Mouse (Mus musculus) macrophage (primary cell): Measurements from ENCODE around the gene Agmat. TPM values are rescaled to one million over a fixed set of nuclear protein-coding genes. Genes with fewer than 3 reads are reported as not detected.
A peak's percentile ranks its signal among the peaks of the same experiment; 100 is the strongest.

Experiments used
- H3K27ac ChIP-seq: fragments of 350-480 bp; formaldehyde crosslinking; 2 replicates; pipeline ENCODE4 v1.9.0; 2021
- H3K36me3 ChIP-seq: fragments of 350-480 bp; formaldehyde crosslinking; 2 replicates; pipeline ENCODE4 v1.9.0; 2021; ENCODE audit errors: inconsistent target
- H3K4me3 ChIP-seq: fragments of 350-480 bp; formaldehyde crosslinking; 2 replicates; pipeline ENCODE4 v1.9.0; 2021; ENCODE audit errors: inconsistent target
- H3K79me2 ChIP-seq: fragments of 350-480 bp; formaldehyde crosslinking; 2 replicates; pipeline ENCODE4 v1.9.0; 2021; ENCODE audit errors: inconsistent target
- WGBS: methylation state at CpG from one replicate; pipeline ENCODE4 v1.1.7; 2026; ENCODE audit warnings: inconsistent platforms; ENCODE audit not compliant: missing documents; 5-methylcytosine and 5-hydroxymethylcytosine counted together
- polyA plus RNA-seq: library from polyadenylated mRNA; stranded (reverse); fragments of 250-400 nt; gene quantifications from 3 replicates; pipeline ENCODE4 v1.2.4, GENCODE M21; 2018; ENCODE audit warnings: inconsistent platforms

Gene Agmat
- polyA plus RNA-seq, 1 experiment from 2014 or later = not detected

DNA sequence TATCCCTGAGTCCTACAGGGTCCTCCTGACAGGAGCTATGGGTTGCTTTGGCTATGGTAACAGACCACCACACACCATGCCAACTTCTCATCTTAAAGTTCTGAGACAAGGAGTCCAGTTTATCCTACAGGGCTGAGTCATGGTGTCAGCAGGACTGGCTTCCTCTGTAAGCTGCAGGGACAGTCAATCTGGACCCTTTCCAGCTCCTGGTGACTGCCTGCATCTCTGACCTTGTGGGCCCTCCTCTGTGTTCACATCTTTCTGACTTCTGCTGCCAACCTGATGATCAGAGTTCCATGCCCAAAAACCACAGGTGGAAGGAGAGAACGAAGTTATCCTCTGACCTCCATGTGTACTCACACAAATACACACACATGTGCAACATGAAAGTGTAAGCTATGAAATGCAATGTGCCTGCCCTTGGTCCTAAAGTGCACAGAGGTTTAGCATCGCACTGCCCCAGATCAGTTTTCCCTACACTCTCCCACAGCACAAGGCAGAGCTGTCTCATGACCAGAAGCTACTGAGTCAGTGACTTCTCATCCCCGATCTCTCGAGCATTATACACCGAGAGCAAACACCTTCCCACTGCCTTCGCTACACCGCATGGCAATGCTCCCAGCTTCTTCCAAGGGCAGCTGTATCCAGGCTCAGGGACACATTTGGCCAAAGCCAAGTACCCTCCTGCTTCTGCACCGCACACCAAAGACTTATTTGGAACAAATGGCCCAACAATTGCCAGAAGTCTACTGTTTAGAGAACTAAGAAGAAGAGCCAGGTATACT is 34.9 kb downstream of the Agmat start:
- 95% methylated on average over 8 of the region's 8 CpGs for WGBS
- peaks cover 86% of the 10 kb centered on the region for H3K36me3 ChIP-seq
- H3K4me3 ChIP-seq = no peak overlapping the region
- H3K79me2 ChIP-seq = no peaks in the 10 kb centered on the region
- no peak overlapping the region for H3K27ac ChIP-seq

DNA sequence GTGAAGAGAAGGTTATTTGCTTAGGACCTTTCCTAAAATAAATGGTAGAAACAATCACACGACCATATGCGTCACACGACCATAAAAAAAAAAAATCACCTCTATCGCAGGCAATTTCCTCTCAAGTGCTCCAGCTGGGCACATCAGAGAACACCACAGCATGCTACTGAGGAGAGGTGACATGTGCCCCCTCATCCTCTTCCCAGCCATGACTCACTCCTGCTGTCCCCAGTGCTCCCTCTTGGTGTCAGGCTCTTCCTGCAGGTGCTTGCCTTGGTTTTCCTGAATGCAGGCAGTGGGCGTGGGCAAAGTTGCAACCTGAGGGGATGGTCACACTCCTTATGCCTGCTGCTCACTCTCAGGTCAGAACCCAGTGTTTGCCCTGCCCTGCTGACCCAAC is 38.4 kb downstream of the Agmat start:
- Histone ChIP-seq H3K36me3 (peaks cover 75% of the 10 kb centered on the region), H3K4me3 (no peak overlapping the region), H3K27ac (no peak overlapping the region), H3K79me2 (peaks cover 16% of the 10 kb centered on the region; the same call in 1 of the 2 replicates)
- WGBS = 100% methylated on average over 5 of the region's 5 CpGs

DNA sequence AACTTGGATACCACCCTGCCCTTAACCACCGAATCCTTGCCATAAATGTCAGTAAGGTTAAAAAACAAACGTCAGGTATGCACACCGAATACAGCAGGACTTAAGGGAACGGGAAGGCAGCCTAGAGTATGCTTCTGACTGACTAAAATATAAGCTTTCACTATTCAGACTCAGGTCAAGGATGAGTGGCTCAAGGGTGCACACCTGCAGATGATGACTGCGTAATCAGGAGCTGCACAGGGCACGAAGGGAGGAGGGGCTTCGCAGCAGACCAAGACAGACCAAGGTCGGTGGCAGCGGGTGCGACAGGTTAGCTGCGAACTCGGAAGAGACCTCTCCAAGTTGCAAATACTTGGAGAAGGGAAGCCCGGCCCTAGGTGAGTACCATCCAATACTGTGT is 39.7 kb downstream of the Agmat start:
- Histone ChIP-seq H3K36me3 (peaks cover 63% of the 10 kb centered on the region), H3K27ac (no peak overlapping the region)
- 95% methylated on average over 13 of the region's 13 CpGs for WGBS

DNA sequence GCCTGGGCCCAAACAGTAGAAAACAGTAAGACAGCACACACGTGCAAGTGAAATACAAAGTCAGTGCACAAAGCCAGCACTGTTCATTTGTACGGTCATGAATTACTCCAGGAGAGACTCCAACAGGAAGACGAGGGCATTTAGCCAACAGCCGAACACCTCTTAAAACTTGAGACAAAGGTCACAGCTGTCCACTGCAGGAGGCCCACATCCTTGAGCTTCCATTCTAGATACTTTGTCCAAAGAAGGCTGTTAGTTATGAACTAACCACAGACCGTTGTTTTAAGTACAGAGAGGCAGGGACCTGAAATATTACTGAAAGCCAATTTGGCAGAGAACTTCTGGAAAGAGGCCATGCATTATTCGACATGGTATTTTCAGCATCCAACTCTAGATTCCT is 40.6 kb downstream of the Agmat start:
- H3K4me3 ChIP-seq = no peak overlapping the region
- H3K36me3 ChIP-seq = peaks cover 54% of the 10 kb centered on the region
- no peak overlapping the region for H3K27ac ChIP-seq
- peaks cover 16% of the 10 kb centered on the region; the same call in 1 of the 2 replicates for H3K79me2 ChIP-seq
- WGBS = 82% methylated on average over 6 of the region's 6 CpGs

More for the DNA sequence above, 39.7 kb downstream of the Agmat start:
- Histone ChIP-seq H3K4me3 (no peak overlapping the region), H3K79me2 (peaks cover 16% of the 10 kb centered on the region; the same call in 1 of the 2 replicates)

DNA sequence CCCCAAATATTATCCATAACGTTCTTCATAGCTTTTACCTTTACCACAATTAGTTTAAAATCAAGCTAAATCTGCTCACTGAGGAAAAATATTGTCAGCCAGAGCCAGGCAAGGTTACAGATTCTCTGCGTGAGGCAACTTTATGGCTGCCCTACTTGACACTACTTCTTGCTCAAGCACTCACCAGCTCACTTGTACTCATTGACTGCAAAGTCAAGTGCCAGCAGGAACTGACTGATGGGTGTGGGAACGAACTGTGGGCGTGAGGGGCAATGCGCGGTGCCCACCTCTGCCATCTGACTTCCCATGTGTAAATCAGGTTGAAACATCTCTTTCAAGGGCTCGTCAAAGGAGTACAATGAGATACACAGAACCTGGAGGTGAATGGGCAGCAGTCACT is 41.0 kb downstream of the Agmat start:
- Histone ChIP-seq H3K36me3 (peaks cover 50% of the 10 kb centered on the region), H3K4me3 (no peak overlapping the region), H3K27ac (no peak overlapping the region), H3K79me2 (peaks cover 16% of the 10 kb centered on the region; the same call in 1 of the 2 replicates)
- 91% methylated on average over 7 of the region's 7 CpGs for WGBS

DNA sequence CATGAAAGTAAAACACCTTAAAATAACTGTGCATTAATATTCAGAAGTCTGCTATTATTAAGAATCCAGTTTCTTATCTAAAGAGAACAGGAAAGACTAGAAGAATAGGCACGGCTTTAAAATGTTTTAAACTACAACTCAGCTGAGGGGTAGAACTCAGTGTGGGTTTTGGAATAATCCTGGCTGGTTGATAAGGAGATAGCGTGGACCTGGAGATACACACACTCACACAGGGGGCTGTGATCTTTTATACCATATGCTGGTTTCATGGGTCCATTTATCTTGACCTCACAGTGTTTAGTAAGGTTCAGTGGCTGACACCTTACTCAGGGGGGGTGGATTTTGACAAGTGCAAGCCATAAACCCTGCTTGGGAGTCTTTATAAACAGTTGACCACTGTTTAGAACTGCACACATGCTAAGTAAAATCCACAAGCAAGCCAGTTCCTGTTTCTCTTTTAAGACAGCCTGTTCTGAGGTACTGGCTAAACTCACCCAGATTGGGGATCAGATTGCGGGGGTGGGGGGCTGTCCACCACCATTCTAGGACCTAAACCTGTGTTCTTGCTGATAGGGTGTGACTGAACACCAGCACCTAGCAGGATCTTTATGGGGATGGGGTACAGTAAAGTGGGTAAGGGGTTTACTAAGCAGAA is 43.2 kb downstream of the Agmat start:
- Histone ChIP-seq H3K4me3 (peak overlapping the region; percentile 62), H3K79me2 (peaks cover 22% of the 10 kb centered on the region), H3K27ac (peak overlapping the region; percentile 55), H3K36me3 (peaks cover 29% of the 10 kb centered on the region; the same call in 1 of the 2 replicates)
- 35% methylated on average over 3 of the region's 3 CpGs for WGBS

DNA sequence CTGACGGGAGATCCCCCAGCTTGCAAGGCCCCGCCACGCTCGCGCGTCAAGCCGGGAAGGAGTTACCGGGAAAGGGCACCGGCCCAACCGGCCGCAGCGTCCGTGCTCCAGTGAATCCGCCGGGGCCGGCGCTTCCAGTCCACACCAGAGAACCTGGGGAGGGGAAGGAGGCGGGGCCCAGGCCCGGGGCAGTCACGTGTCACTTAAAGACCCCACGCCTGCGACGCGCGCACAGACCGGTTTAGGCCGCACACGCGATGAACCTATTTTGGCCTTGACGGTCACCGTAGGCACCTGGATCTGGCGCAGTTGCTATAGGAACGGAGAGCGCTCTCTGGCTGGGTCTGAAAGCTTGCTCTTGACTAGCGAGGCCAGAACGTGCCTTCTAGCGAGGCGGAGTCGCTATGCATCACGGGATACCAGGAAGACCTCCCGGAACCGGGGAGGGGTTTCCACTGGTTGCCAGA is 44.1 kb downstream of the Agmat start, which contains the start of gene Dnajc16:
Dnajc16 (minus strand) TSS at position 408 of the 467 bp plus-strand sequence.
- under 1% methylated on average over 42 of the region's 42 CpGs for WGBS
- Histone ChIP-seq H3K27ac (peak within 1 kb of the TSS; percentile 55), H3K79me2 (peaks cover 31% of the 10 kb centered on the region), H3K4me3 (peak within 1 kb of the TSS; percentile 62), H3K36me3 (peaks cover 20% of the 10 kb centered on the region; the same call in 1 of the 2 replicates)

DNA sequence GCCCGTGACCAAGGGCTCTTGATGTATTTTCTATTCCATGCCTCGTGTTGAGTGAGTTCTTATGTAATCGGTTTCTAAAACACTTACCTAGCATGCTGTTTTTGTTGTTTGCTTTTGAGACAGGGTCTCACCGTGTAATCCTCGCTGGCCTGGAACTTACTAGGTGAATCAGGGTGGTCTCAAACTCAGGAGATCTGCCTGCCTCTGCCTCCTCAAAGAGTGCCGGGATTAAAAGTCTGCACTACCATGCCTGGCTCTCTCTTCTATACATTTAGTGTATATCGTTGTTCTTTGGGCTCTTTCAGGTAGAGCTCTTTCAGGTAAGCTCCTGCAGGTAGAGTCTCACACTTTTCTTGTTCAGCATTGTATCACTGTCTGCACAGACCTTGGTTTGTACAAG is 45.0 kb downstream of the Agmat start:
- H3K79me2 ChIP-seq = peaks cover 40% of the 10 kb centered on the region
- H3K4me3 ChIP-seq = no peak overlapping the region
- peaks cover 18% of the 10 kb centered on the region; the same call in 1 of the 2 replicates for H3K36me3 ChIP-seq
- no peak overlapping the region for H3K27ac ChIP-seq
- 96% methylated on average over 6 of the region's 7 CpGs for WGBS

DNA sequence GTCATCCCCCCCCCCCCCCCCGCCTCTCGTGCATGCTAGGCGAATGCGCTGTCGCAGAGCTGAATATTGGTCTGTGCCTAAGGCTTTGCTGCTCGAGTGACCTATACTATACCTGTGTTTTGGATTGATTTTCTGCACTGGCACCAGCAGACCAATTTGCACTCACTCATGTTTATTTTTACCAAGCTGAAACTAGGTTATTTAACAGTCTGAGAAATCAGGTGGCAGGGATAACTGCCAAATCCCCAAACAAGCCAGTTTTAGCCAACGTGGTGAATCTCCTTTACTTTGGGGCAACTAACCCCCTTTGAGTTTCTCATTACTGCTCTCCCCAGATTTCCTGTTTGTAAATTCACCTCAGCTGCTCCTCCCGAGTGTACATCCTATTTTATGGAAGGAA is 45.5 kb downstream of the Agmat start:
- H3K79me2 ChIP-seq = peaks cover 45% of the 10 kb centered on the region
- no peak overlapping the region for H3K4me3 ChIP-seq
- peaks cover 18% of the 10 kb centered on the region; the same call in 1 of the 2 replicates for H3K36me3 ChIP-seq
- H3K27ac ChIP-seq = no peak overlapping the region
- WGBS = 77% methylated on average over 6 of the region's 8 CpGs

DNA sequence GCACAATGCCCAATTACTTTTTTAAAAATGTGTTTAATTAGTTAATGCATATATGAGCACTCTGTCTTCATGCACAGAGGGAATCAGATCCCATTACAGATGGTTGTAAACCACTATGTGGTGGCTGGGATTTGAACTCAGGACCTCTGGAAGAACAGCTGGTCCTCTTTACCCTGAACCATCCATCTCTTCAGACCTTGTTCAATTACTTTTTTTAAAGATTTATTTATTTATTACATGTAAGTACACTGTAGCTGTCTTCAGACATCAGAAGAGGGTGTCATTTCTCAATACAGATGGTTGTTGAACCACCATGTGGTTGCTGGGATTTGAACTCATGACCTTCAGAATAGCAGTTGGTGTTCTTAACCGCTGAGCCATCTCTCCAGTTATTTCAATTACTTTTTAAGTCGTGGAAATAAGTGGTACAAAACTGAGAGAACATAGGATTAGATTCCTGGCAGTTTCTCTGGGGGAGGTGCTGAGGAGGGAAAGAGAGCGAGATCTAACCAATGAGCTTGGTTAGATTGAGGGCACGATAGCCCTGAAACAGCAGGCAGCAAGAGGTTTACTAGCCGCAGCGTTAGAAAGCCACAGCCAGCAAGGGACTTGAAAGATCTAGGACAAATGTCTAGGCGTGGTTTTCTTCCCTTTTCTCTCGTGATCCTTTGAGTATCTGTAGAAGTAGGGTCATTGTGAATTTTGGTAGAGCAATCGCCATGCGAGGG is 46.2 kb downstream of the Agmat start:
- H3K4me3 ChIP-seq = peak overlapping the region; percentile 0; the same call in 1 of the 2 replicates
- WGBS = 6% methylated on average over 10 of the region's 10 CpGs
- H3K36me3 ChIP-seq = peaks cover 17% of the 10 kb centered on the region
- H3K79me2 ChIP-seq = peaks cover 50% of the 10 kb centered on the region
- H3K27ac ChIP-seq = peak overlapping the region; percentile 81

DNA sequence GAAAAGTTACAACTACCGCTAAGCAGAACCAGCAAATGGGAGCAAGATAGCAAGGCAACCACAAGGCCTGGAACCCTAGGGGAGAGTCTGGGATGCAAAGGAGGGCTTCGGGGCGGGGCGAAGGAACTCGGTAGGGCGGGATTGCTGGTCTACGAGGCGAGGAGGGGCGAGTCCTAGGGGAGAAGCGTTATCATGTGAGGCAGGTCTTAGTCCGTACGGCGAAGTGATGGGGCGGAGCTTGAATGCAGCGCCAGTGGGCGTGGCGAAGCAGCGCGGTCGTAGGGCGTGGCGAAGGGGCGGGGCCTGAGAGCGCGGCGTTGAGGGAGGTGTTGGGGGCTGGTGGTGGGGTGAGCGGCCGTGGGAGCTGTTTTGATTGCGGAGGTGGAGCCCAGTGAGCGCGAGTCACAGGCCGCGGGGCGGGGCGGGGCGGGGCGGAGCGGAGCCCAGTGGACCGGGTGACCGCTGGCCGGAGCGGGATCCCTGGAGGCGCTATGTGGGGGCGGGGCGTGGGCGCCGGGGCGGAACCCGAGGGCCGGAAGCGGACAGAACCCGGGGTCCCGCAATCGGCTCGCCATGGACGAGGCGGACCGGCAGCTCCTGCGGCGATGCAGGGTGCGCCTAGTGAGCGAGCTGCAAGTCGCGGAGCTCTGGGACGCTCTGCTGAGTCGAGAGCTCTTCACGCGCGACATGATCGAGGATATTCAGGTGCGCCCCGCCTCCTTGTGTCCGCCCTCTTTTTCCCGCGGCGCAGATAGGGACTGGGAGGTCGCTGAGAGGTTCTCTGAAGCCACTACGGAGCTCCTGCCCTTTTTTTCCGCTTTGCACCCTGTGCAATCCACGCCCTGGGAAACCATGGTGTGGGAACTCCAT is 47.0 kb downstream of the Agmat start, which contains the start of gene Casp9:
Casp9 (plus strand) TSS at position 331 of the 870 bp plus-strand sequence.
- Histone ChIP-seq H3K36me3 (peaks cover 20% of the 10 kb centered on the region), H3K4me3 (peak within 1 kb of the TSS; percentile 78), H3K27ac (peak within 1 kb of the TSS; percentile 90), H3K79me2 (peaks cover 51% of the 10 kb centered on the region)
- WGBS = 0% methylated on average over 54 of the region's 80 CpGs

DNA sequence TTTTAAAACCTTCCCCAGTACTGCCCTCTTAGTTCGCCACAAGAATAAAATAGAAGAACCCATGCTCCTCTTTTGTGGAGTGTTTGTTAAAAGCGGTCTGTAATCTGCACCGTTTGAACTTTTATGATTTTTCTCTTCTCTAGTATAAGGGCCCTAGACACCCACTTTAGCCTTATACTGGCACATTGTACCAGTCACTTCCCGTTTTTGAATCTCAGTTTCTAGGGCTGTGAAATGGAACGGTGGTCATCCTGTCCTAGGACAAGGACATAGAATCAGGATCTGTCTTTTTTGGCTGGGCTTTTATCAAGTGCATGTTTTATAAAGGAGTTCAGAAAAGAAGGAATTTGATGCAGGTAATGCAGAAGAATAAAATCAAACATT is 47.7 kb downstream of the Agmat start:
- 3% methylated on average over 5 of the region's 5 CpGs for WGBS
- peaks cover 20% of the 10 kb centered on the region for H3K36me3 ChIP-seq
- peak overlapping the region; percentile 78 for H3K4me3 ChIP-seq
- peak overlapping the region; percentile 90 for H3K27ac ChIP-seq
- peaks cover 44% of the 10 kb centered on the region for H3K79me2 ChIP-seq

DNA sequence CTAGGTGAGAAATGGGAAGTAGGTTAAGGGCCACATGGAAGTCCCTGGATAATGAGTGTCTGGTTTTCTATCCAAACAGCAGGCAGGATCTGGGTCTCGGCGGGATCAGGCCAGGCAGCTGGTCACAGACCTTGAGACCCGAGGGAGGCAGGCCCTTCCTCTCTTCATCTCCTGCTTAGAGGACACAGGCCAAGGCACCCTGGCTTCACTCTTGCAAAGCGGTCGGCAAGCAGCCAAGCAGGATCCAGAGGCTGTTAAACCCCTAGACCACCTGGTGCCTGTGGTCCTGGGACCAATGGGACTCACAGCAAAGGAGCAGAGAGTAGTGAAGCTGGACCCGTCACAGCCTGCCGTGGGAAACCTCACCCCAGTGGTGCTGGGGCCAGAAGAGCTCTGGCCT is 49.9 kb downstream of the Agmat start:
- no peak overlapping the region for H3K27ac ChIP-seq
- no peak overlapping the region for H3K4me3 ChIP-seq
- WGBS = 91% methylated on average over 7 of the region's 7 CpGs
- H3K36me3 ChIP-seq = peaks cover 20% of the 10 kb centered on the region
- peaks cover 40% of the 10 kb centered on the region for H3K79me2 ChIP-seq
